Mouse (Mus musculus): Measurements from ENCODE around the gene Ubtf. TPM values are rescaled to one million over a fixed set of nuclear protein-coding genes. Genes with fewer than 3 reads are reported as not detected.
"Not testable (repeated sequence)": the region's sequence is repeated elsewhere in the genome, so short reads cannot be mapped to it uniquely, and the experiment has no call there.

Ubtf gene
- total RNA-seq (2021) = 100 to 1,000 TPM; 122 to 138 TPM
- long read RNA-seq, experiment 1, full-length matches to known transcripts = 71 of 97 reads
- long read RNA-seq, experiment 1, partial matches to known transcripts = 8 of 97 reads
- long read RNA-seq, experiment 1, other reads (novel, unspliced or antisense) = 18 of 97 reads
- long read RNA-seq, experiment 2, full-length matches to known transcripts = 92 of 134 reads
- long read RNA-seq, experiment 2, partial matches to known transcripts = 21 of 134 reads
- long read RNA-seq, experiment 2, other reads (novel, unspliced or antisense) = 21 of 134 reads

DNA sequence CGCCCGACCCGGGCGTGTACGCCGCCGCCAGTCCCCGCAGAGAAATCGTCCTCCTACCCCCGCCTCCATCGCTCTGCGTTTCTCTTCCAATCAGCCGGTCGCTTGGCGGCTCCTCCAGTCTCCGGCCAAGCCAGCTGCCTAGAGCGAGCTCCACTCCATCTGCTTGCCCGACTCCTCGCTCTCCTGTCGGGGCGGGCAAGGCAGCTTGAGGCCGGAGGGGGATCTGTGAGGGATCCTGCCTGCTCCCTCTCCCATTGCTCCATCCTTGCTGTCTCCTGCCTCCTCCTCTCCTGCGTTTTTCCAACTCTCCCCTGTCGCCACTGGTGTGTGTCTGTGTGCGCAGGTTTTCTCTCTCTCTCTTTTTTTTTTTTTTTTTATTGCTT is at the start of gene Ubtf:
Gene Ubtf (minus strand): TSS at position 333 of the 383 bp plus-strand sequence.
- 0 out of 2 replicates have a peak, but pooled peaks have one; percentile 21 for TF ChIP-seq CTCF (conservative IDR thresholded peaks at IDR 0.05)
- Histone ChIP-seq H3K27ac (peak within 1 kb of the TSS; percentile 99), H3K4me3 (peak within 1 kb of the TSS; percentile 98)
- peak; percentile 80 to 82 for DNase-seq (ENCODE audit: low spot score in 2 of 2)

DNA sequence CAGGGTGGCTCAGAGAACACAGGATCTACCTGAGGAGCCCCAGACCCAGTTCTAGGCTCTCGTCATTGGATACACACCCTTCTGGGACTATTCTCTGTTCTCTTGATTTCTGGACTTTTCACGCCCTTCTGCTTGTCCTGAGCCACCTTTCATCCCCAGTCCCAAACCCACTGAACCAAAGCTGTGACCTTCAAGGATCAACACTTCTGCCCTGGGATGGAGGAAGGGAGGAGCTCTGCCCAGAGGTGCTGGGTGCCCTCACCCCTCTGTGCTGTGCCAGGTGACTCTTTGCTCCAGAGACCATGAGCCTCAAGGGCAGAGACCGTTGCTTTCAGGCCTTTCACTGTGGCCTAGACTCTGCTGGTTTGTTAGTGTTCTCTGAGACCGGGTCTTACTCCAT is 49.7 kb upstream of the Ubtf start:
- Histone ChIP-seq H3K4me3 (no peak overlapping the region), H3K27ac (no peak overlapping the region)
- TF ChIP-seq CTCF (conservative IDR thresholded peaks at IDR 0.05) = no peak
- DNase-seq (ENCODE audit: low spot score in 2 of 2) = no peak

DNA sequence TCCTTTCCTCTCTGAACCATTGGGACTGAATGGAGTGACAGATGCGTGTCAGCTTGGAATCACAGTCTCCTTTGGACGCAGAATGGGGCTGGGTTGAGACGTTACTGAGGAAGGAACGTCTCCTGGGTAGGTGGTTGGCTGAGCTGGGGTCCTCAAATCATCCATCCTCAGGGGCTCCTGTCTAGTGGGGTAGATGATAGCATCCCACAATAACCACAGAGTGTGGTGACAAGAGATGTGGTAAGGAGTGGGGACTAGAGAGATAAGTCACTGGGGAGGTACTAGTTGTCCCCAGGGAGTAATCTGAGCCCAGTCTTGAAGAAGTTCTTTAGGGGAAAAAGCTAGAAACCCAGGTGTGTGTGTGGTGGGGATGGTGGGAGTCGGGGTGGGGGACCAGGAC is 48.8 kb upstream of the Ubtf start:
- Histone ChIP-seq H3K27ac (no peak overlapping the region), H3K4me3 (no peak overlapping the region)
- no peak for TF ChIP-seq CTCF (conservative IDR thresholded peaks at IDR 0.05)
- DNase-seq (ENCODE audit: low spot score in 2 of 2) = no peak

DNA sequence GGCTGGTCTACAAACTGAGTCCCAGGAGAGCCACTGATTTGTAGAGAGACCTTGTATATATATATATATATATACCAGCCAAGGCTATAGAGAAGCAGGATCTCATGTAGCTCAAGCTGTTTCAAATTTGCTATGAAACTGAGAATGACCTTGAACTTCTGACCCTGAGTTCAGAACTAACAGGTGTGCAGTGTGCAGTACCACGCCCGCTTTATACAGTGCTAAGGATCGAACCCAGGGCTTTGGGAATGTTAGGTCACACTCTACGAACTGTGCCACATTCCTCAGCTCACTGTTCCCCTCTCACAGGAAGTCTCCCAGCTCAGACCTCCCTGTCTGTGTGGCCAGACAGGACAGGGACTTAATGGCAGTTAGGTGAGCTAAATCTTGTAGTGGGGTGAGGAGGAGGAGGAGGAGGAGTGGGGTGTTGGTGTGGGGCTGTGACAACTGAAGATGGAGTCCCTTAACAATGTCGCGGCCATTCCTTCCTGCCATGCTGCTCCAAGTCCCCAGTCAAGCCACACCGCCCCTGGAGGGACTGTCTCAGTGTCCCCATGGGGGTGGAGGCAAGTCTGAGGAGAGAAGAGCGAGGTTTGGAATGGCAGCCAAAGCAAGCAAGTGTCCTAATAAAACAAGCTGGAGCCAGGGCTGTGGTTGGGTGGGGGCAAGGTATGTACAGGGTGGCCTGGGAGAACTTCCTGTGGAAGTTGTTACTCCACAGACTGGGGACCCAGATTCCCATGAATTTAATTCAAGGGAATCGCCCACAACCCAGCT is 48.1 kb upstream of the Ubtf start:
- no peak for DNase-seq (ENCODE audit: low spot score in 2 of 2)
- H3K27ac ChIP-seq = no peak overlapping the region
- TF ChIP-seq CTCF (conservative IDR thresholded peaks at IDR 0.05) = no peak
- H3K4me3 ChIP-seq = no peak overlapping the region

GRCm38 (mm10) chr11:102366103-102366502 is 46.6 kb upstream of the Ubtf start, which contains the start of gene Slc4a1:
TSS of gene Slc4a1 (minus strand) at chr11:102366203.
- H3K27ac ChIP-seq; DNase-seq (ENCODE audit: low spot score in 2 of 2); H3K4me3 ChIP-seq: not testable (repeated sequence)

DNA sequence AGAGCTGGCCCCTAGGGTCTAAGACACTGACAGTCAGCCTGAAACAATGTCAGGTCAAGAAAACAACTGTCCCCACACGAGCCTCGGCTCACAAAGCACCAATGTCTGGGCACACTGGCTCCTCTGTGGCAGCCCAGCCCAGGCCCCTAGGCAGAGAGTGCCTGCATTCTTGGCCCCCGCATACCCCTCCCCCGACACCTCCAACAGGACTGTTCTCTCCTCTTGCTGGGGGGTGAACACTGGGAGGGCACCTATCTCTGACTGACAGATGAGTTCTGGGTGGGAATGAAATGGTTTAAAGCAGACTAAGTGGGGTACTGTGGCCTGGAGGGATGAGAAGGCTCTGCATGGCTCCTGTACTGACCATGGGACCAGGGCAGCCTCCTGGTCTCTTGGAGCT is 46.2 kb upstream of the Ubtf start:
- Histone ChIP-seq H3K27ac (no peak overlapping the region), H3K4me3 (no peak overlapping the region)
- no peak for DNase-seq (ENCODE audit: low spot score in 2 of 2)
- no peak for TF ChIP-seq CTCF (conservative IDR thresholded peaks at IDR 0.05)

- Histone ChIP-seq H3K27ac (no peak overlapping the region), H3K4me3 (no peak overlapping the region)
- no peak for TF ChIP-seq CTCF (conservative IDR thresholded peaks at IDR 0.05)
- DNase-seq (ENCODE audit: low spot score in 2 of 2) = no peak
Measured at GRCm38 (mm10) chr11:102364570-102365371, 45.2 kb upstream of the Ubtf start.

- no peak for DNase-seq (ENCODE audit: low spot score in 2 of 2)
- no peak overlapping the region for H3K4me3 ChIP-seq
- TF ChIP-seq CTCF (conservative IDR thresholded peaks at IDR 0.05) = no peak
- no peak overlapping the region for H3K27ac ChIP-seq
Measured at GRCm38 (mm10) chr11:102363623-102364022, 44.1 kb upstream of the Ubtf start.

GRCm38 (mm10) chr11:102361776-102362495 is 42.4 kb upstream of the Ubtf start:
- TF ChIP-seq CTCF (conservative IDR thresholded peaks at IDR 0.05) = no peak
- Histone ChIP-seq H3K4me3 (no peak overlapping the region), H3K27ac (no peak overlapping the region)
- DNase-seq (ENCODE audit: low spot score in 2 of 2) = no peak

- TF ChIP-seq CTCF (conservative IDR thresholded peaks at IDR 0.05) = no peak
- Histone ChIP-seq H3K4me3 (no peak overlapping the region), H3K27ac (no peak overlapping the region)
- DNase-seq (ENCODE audit: low spot score in 2 of 2) = no peak
Measured at GRCm38 (mm10) chr11:102358365-102358764, 38.8 kb upstream of the Ubtf start.

DNA sequence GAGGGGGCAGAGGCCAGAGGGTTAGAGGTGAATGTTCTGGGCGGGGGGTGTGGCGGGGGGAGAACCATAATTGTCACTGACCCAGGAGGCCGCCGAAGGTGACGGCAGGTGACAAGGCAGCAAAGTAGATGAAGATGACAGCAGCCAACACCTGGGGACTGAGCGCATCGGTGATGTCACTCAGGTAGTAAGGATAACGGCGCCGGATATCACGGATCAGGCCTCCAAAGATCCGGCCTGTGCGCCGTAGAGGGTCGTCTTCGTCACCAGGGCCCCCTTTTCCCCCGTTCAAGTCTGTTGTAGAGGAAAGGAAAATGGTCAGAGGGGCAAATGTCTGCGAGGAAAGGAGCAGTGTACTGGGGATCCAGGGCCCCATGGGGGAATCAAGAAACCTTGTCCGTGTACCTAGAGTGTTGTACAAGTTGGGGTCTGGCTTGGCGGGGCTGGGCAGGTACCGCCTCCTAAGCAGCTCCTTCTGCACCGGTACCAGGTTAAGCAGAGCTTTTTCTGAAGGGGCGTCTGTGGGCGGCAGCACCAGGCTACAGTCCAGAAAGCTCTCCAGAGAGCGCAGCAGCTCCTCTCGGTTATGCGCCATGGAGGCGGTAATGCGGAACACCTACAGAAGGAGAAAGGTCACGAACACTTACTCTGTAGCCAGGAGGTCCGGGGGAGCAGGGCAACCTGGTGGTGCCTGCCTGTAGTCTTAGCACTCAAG is 37.3 kb upstream of the Ubtf start:
- TF ChIP-seq CTCF (conservative IDR thresholded peaks at IDR 0.05) = no peak
- DNase-seq (ENCODE audit: low spot score in 2 of 2) = no peak
- Histone ChIP-seq H3K4me3 (no peak overlapping the region), H3K27ac (no peak overlapping the region)

- no peak overlapping the region for H3K4me3 ChIP-seq
- DNase-seq (ENCODE audit: low spot score in 2 of 2) = no peak
- H3K27ac ChIP-seq = no peak overlapping the region
- no peak for TF ChIP-seq CTCF (conservative IDR thresholded peaks at IDR 0.05)
Measured at GRCm38 (mm10) chr11:102356190-102356589, 36.6 kb upstream of the Ubtf start.
